Mouse (Mus musculus): ENCODE data around the gene Wwox.

DNA sequence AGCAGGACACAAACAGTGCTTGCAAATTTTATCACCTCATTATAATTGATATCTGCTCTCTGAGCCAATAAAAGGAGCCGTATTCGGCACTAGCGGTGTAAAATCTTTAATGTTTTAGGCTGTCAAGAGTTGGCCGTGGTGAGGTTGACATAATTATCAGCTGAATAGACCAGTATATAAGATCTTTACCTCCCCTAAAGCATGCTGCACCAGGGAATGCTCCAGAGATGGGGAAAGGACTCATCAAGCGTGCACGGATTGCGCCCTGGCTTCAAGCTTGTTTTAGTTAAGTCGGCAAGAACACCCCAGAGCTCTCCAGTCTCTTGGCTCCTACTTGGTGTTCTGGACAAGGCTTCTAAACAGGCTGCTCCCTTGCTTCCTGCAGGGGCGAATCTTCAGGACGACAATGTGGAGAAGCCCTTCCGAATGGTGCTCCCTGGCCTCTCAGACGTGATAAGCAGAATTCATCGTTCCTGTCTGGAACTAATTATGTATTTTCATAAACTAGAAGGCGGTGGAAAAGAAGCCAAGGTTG lies 760.2 kb downstream of the Wwox start:
- TF ChIP-seq GATA1 (IDR thresholded peaks at IDR 0.05; ENCODE audit: borderline replicate concordance, low read length) (no peak), FLI1 (IDR thresholded peaks at IDR 0.05; ENCODE audit: low read length) (no peak)

All from megakaryocyte, embryonic 14.5 days (primary cell).